22 mouse cellular contexts compared by ENCODE assay signal in genomic region chr4:123385028-123385427, GRCm38 (mm10). TPM values are rescaled to one million over a fixed set of nuclear protein-coding genes. Genes with fewer than 3 reads are reported as not detected.
DNase-seq lines count a peak whose midpoint lies in the region; ATAC-seq and TF ChIP-seq lines count a peak whose summit lies in the region.
"Had no signal": no experiment of that assay in that cellular context is flagged by ENCODE, and none has a peak within 500 bp of the region (broad histone marks: within the 10 kb centered on the region; RNA-seq: fewer than 3 reads in every experiment).

No protein-coding gene starts in this region.

- no peak overlapping the region for H3K4me3 ChIP-seq in forebrain, embryonic 14.5 days (ENCODE audit: low read depth, low read length)
- no peak overlapping the region for H3K4me3 ChIP-seq in forebrain, embryonic 16.5 days (replicated peaks; ENCODE audit: low read length)
- H3K4me3 ChIP-seq in hindbrain, embryonic 14.5 days (replicated peaks; ENCODE audit: low read length), result no peak overlapping the region
- H3K4me3 ChIP-seq in midbrain, postnatal 0 days (ENCODE audit: low read depth, low read length), result no peak overlapping the region
- H3K4me3 ChIP-seq: lung, embryonic 15.5 days had no signal

- H3K27me3 ChIP-seq in forebrain, embryonic 14.5 days (replicated peaks; ENCODE audit: control insufficient read depth, insufficient read depth, low read length), result no peaks in the 10 kb centered on the region
- no peaks in the 10 kb centered on the region for H3K27me3 ChIP-seq in forebrain, embryonic 16.5 days (replicated peaks; ENCODE audit: control insufficient read depth, insufficient read depth, low read length)
- no peaks in the 10 kb centered on the region for H3K27me3 ChIP-seq in hindbrain, embryonic 14.5 days (ENCODE audit: control insufficient read depth, insufficient read depth, low read length)
- H3K27me3 ChIP-seq in midbrain, postnatal 0 days (ENCODE audit: insufficient read depth, low read length), result no peaks in the 10 kb centered on the region
- H3K27me3 ChIP-seq: CH12.LX; lung, embryonic 15.5 days had no signal

- no peak for TF ChIP-seq POLR2A in brain, embryonic 14.5 days (IDR thresholded peaks at IDR 0.05; ENCODE audit: borderline replicate concordance, extremely low read depth, insufficient read depth, insufficient read length, poor library complexity, severe bottlenecking)

- no peaks in the 10 kb centered on the region for H3K9me3 ChIP-seq in forebrain, embryonic 14.5 days (replicated peaks; ENCODE audit: control insufficient read depth, low read length)
- no peaks in the 10 kb centered on the region for H3K9me3 ChIP-seq in forebrain, embryonic 16.5 days (ENCODE audit: control insufficient read depth, low read length)
- no peaks in the 10 kb centered on the region for H3K9me3 ChIP-seq in hindbrain, embryonic 14.5 days (ENCODE audit: control insufficient read depth, low read length)
- H3K9me3 ChIP-seq in midbrain, postnatal 0 days (ENCODE audit: low read length), result no peaks in the 10 kb centered on the region
- H3K9me3 ChIP-seq: lung, embryonic 15.5 days had no signal

- H3K36me3 ChIP-seq in forebrain, embryonic 14.5 days (ENCODE audit: control insufficient read depth, insufficient read depth, low read length), result peaks cover 94% of the 10 kb centered on the region
- peaks cover 68% of the 10 kb centered on the region for H3K36me3 ChIP-seq in forebrain, embryonic 16.5 days (ENCODE audit: control insufficient read depth, insufficient read depth)
- H3K36me3 ChIP-seq in hindbrain, embryonic 14.5 days (replicated peaks; ENCODE audit: control insufficient read depth, insufficient read depth), result peaks cover 99% of the 10 kb centered on the region
- peaks cover 63% of the 10 kb centered on the region for H3K36me3 ChIP-seq in midbrain, postnatal 0 days (ENCODE audit: insufficient read depth, low read length)

- no peaks in the 10 kb centered on the region for H3K4me1 ChIP-seq in forebrain, embryonic 14.5 days (ENCODE audit: control insufficient read depth, insufficient read depth, low read length)
- H3K4me1 ChIP-seq in forebrain, embryonic 16.5 days (replicated peaks; ENCODE audit: control insufficient read depth, insufficient read depth, low read length), result no peaks in the 10 kb centered on the region
- H3K4me1 ChIP-seq in hindbrain, embryonic 14.5 days (replicated peaks; ENCODE audit: control insufficient read depth, insufficient read depth, low read length), result no peaks in the 10 kb centered on the region
- H3K4me1 ChIP-seq in midbrain, postnatal 0 days (ENCODE audit: insufficient read depth, low read length), result no peaks in the 10 kb centered on the region
- H3K4me1 ChIP-seq: lung, embryonic 15.5 days had no signal

- no peak for TF ChIP-seq CTCF in brain, embryonic 14.5 days (IDR thresholded peaks at IDR 0.05; ENCODE audit: borderline replicate concordance, extremely low read depth, insufficient read depth, insufficient read length)
- no peak for TF ChIP-seq CTCF in midbrain, postnatal 0 days (IDR thresholded peaks at IDR 0.05)

- no peak overlapping the region for H3K9ac ChIP-seq in forebrain, embryonic 14.5 days (ENCODE audit: low read length)
- no peak overlapping the region for H3K9ac ChIP-seq in forebrain, embryonic 16.5 days (replicated peaks; ENCODE audit: low read depth, low read length)
- no peak overlapping the region for H3K9ac ChIP-seq in hindbrain, embryonic 14.5 days
- H3K9ac ChIP-seq in midbrain, postnatal 0 days (replicated peaks; ENCODE audit: low read length, poor library complexity, severe bottlenecking), result no peak overlapping the region
- H3K9ac ChIP-seq: liver, embryonic 14.5 days; lung, embryonic 15.5 days had no signal

- no peak overlapping the region for H3K4me2 ChIP-seq in forebrain, embryonic 14.5 days (ENCODE audit: low read length)
- H3K4me2 ChIP-seq in forebrain, embryonic 16.5 days (ENCODE audit: low read length), result no peak overlapping the region
- H3K4me2 ChIP-seq in hindbrain, embryonic 14.5 days (replicated peaks), result no peak overlapping the region
- H3K4me2 ChIP-seq in midbrain, postnatal 0 days (ENCODE audit: low read depth, low read length, poor library complexity, severe bottlenecking), result no peak overlapping the region
- H3K4me2 ChIP-seq: lung, embryonic 15.5 days had no signal

- no peak for ATAC-seq in forebrain, embryonic 14.5 days
- ATAC-seq in forebrain, embryonic 16.5 days, result no peak
- no peak; the same call in 1 of the 2 replicates for ATAC-seq in hindbrain, embryonic 14.5 days (ENCODE audit: low FRiP score)
- no peak for ATAC-seq in midbrain, postnatal 0 days (ENCODE audit: low FRiP score)
- ATAC-seq in frontal cortex, adult (ENCODE audit: low TSS enrichment), result no peak
- ATAC-seq: intestine, embryonic 16.5 days had no signal

- H3K27ac ChIP-seq in forebrain, embryonic 14.5 days (ENCODE audit: low read depth, low read length), result peak overlapping the region; percentile 2; the same call in 1 of the 2 replicates
- H3K27ac ChIP-seq in forebrain, embryonic 16.5 days (ENCODE audit: low read length), result no peak overlapping the region
- H3K27ac ChIP-seq in hindbrain, embryonic 14.5 days, result peak overlapping the region; percentile 44
- H3K27ac ChIP-seq in midbrain, postnatal 0 days (ENCODE audit: low read depth, low read length), result peak overlapping the region; percentile 47; the same call in 1 of the 2 replicates
- H3K27ac ChIP-seq: liver, embryonic 14.5 days; lung, embryonic 15.5 days had no signal

- peak; percentile 18 for DNase-seq in forebrain, embryonic 14.5 days (ENCODE audit: low spot score)
- DNase-seq in brain, embryonic 14.5 days (ENCODE audit: low read depth), result peak; percentile 61
- no peak for DNase-seq in hindbrain, embryonic 14.5 days (ENCODE audit: low spot score)
- peak; percentile 40 for DNase-seq in midbrain, postnatal 0 days (ENCODE audit: low spot score)
- no peak for DNase-seq in frontal cortex, postnatal 14 days (ENCODE audit: low spot score in 2 of 2)
- DNase-seq: adrenal gland, postnatal 14 days; cerebellum, adult 11 months; cerebellum, postnatal 25 days; embryo, embryonic 11 days; heart, adult 18-20 months; heart, postnatal 36 days; kidney, postnatal 4 days; lung, postnatal 4 days; thymus, postnatal 36 days had no signal

- 15% methylated on average over 1 of the region's 1 CpGs for WGBS in forebrain, embryonic 14.5 days
- WGBS in forebrain, embryonic 16.5 days, result 14% methylated on average over 1 of the region's 1 CpGs
- 18% methylated on average over 1 of the region's 1 CpGs for WGBS in hindbrain, embryonic 14.5 days
- WGBS in midbrain, postnatal 0 days, result 16% methylated on average over 1 of the region's 1 CpGs

RNA-seq across cellular contexts. Expression of gene Bmp8a, which starts 42.0 kb away (rescaled TPM):
- 0.09 TPM in 1 of 2 replicates, not detected in the other for polyA plus RNA-seq in forebrain, embryonic 14.5 days (2014; fragmentation: Nextera tagmentation; extraction: Ambion mirVana)
- 0.11 TPM in 2 replicates for polyA plus RNA-seq in forebrain, embryonic 16.5 days (2015; fragmentation: Nextera tagmentation; extraction: Ambion mirVana)
- polyA plus RNA-seq in brain, embryonic 14.5 days (2012; rRNA removed), result 0.15 and 0.25 TPM in 2 replicates
- 0.25 and 0.34 TPM in 2 replicates for polyA plus RNA-seq in hindbrain, embryonic 14.5 days (2014; fragmentation: Nextera tagmentation; extraction: Ambion mirVana)
- total RNA-seq in midbrain, postnatal 0 days (2014; rRNA removed), result 0.09 and 0.44 TPM in 2 replicates
- polyA plus RNA-seq in midbrain, postnatal 0 days (2015; fragmentation: Nextera tagmentation; extraction: Ambion mirVana), result 0.23 and 0.58 TPM in 2 replicates
- total RNA-seq: adrenal gland, postnatal 14 days; heart, adult 18-20 months had no signal
- polyA plus RNA-seq: heart, embryonic 14.5 days; stomach, embryonic 14.5 days had no signal

Comparison
In these comparisons a context has a peak if more than half of its experiments do, and no peak if none do; other contexts are left out.
1. DNase-seq: peak in forebrain, embryonic 14.5 days (single experiment), brain, embryonic 14.5 days (single experiment) and midbrain, postnatal 0 days (single experiment); none in hindbrain, embryonic 14.5 days (single experiment) and frontal cortex, postnatal 14 days (0 of 2).